Mouse (Mus musculus): ENCODE measurements around the gene Fetub. TPM values are rescaled to one million over a fixed set of nuclear protein-coding genes. Genes with fewer than 3 reads are reported as not detected.

Fetub gene
- polyA plus RNA-seq, 1 experiment = 0.19 TPM

- Histone ChIP-seq H3K4me3 (ENCODE audit: insufficient read depth, low read length) (no peak overlapping the region), H3K27ac (ENCODE audit: insufficient read depth, low read length) (no peak overlapping the region), H3K4me1 (ENCODE audit: control insufficient read depth, insufficient read depth, low read length) (no peaks in the 10 kb centered on the region)
- TF ChIP-seq CTCF (IDR thresholded peaks at IDR 0.05; ENCODE audit: extremely low read depth, insufficient read depth, low read length) (no peak), POLR2A (IDR thresholded peaks at IDR 0.05; ENCODE audit: extremely low read depth, insufficient read depth, low read length) (no peak)
These were observed 34.7 kb upstream of the Fetub start for GRCm38 (mm10) chr16:22883441-22883840.

- Histone ChIP-seq H3K4me1 (ENCODE audit: control insufficient read depth, insufficient read depth, low read length) (no peaks in the 10 kb centered on the region), H3K27ac (ENCODE audit: insufficient read depth, low read length) (no peak overlapping the region), H3K4me3 (ENCODE audit: insufficient read depth, low read length) (no peak overlapping the region)
- TF ChIP-seq CTCF (IDR thresholded peaks at IDR 0.05; ENCODE audit: extremely low read depth, insufficient read depth, low read length) (no peak), POLR2A (IDR thresholded peaks at IDR 0.05; ENCODE audit: extremely low read depth, insufficient read depth, low read length) (no peak)
These were observed 32.8 kb upstream of the Fetub start for GRCm38 (mm10) chr16:22885356-22885755.

- TF ChIP-seq POLR2A (IDR thresholded peaks at IDR 0.05; ENCODE audit: extremely low read depth, insufficient read depth, low read length) (no peak), CTCF (IDR thresholded peaks at IDR 0.05; ENCODE audit: extremely low read depth, insufficient read depth, low read length) (no peak)
These were observed 31.4 kb upstream of the Fetub start for GRCm38 (mm10) chr16:22886726-22887125.

GRCm38 (mm10) chr16:22888835-22889234 is 29.3 kb upstream of the Fetub start:
- no peak overlapping the region for H3K4me3 ChIP-seq (ENCODE audit: insufficient read depth, low read length)
- TF ChIP-seq POLR2A (IDR thresholded peaks at IDR 0.05; ENCODE audit: extremely low read depth, insufficient read depth, low read length) = no peak
- TF ChIP-seq CTCF (IDR thresholded peaks at IDR 0.05; ENCODE audit: extremely low read depth, insufficient read depth, low read length) = no peak
- no peaks in the 10 kb centered on the region for H3K4me1 ChIP-seq (ENCODE audit: control insufficient read depth, insufficient read depth, low read length)
- no peak overlapping the region for H3K27ac ChIP-seq (ENCODE audit: insufficient read depth, low read length)

More at GRCm38 (mm10) chr16:22886726-22887125, 31.4 kb upstream of the Fetub start:
- no peak overlapping the region for H3K27ac ChIP-seq (ENCODE audit: insufficient read depth, low read length)
- H3K4me3 ChIP-seq (ENCODE audit: insufficient read depth, low read length) = no peak overlapping the region
- no peaks in the 10 kb centered on the region for H3K4me1 ChIP-seq (ENCODE audit: control insufficient read depth, insufficient read depth, low read length)

- no peaks in the 10 kb centered on the region for H3K4me1 ChIP-seq (ENCODE audit: control insufficient read depth, insufficient read depth, low read length)
- H3K27ac ChIP-seq (ENCODE audit: insufficient read depth, low read length) = no peak overlapping the region
- no peak overlapping the region for H3K4me3 ChIP-seq (ENCODE audit: insufficient read depth, low read length)
- no peak for TF ChIP-seq CTCF (IDR thresholded peaks at IDR 0.05; ENCODE audit: extremely low read depth, insufficient read depth, low read length)
These were observed 28.4 kb upstream of the Fetub start for GRCm38 (mm10) chr16:22889716-22890115.

GRCm38 (mm10) chr16:22890683-22891510 is 27.2 kb upstream of the Fetub start, which contains the start of gene Ahsg:
TSS of gene Ahsg (plus strand) at chr16:22891277.
- H3K27ac ChIP-seq (ENCODE audit: insufficient read depth, low read length) = no peak within 1 kb of the TSS
- no peaks in the 10 kb centered on the region for H3K4me1 ChIP-seq (ENCODE audit: control insufficient read depth, insufficient read depth, low read length)
- no peak for TF ChIP-seq POLR2A (IDR thresholded peaks at IDR 0.05; ENCODE audit: extremely low read depth, insufficient read depth, low read length)
- no peak for TF ChIP-seq CTCF (IDR thresholded peaks at IDR 0.05; ENCODE audit: extremely low read depth, insufficient read depth, low read length)
- no peak within 1 kb of the TSS for H3K4me3 ChIP-seq (ENCODE audit: insufficient read depth, low read length)

- no peaks in the 10 kb centered on the region for H3K4me1 ChIP-seq (ENCODE audit: control insufficient read depth, insufficient read depth, low read length)
- no peak overlapping the region for H3K27ac ChIP-seq (ENCODE audit: insufficient read depth, low read length)
- TF ChIP-seq POLR2A (IDR thresholded peaks at IDR 0.05; ENCODE audit: extremely low read depth, insufficient read depth, low read length) (no peak), CTCF (IDR thresholded peaks at IDR 0.05; ENCODE audit: extremely low read depth, insufficient read depth, low read length) (no peak)
- H3K4me3 ChIP-seq (ENCODE audit: insufficient read depth, low read length) = no peak overlapping the region
These were observed 26.4 kb upstream of the Fetub start for GRCm38 (mm10) chr16:22891733-22892154.

GRCm38 (mm10) chr16:22894095-22894494 is 24.0 kb upstream of the Fetub start:
- no peak for TF ChIP-seq CTCF (IDR thresholded peaks at IDR 0.05; ENCODE audit: extremely low read depth, insufficient read depth, low read length)
- no peak for TF ChIP-seq POLR2A (IDR thresholded peaks at IDR 0.05; ENCODE audit: extremely low read depth, insufficient read depth, low read length)

GRCm38 (mm10) chr16:22896618-22897017 is 21.5 kb upstream of the Fetub start:
- TF ChIP-seq POLR2A (IDR thresholded peaks at IDR 0.05; ENCODE audit: extremely low read depth, insufficient read depth, low read length) (no peak), CTCF (IDR thresholded peaks at IDR 0.05; ENCODE audit: extremely low read depth, insufficient read depth, low read length) (no peak)
- Histone ChIP-seq H3K4me3 (ENCODE audit: insufficient read depth, low read length) (no peak overlapping the region), H3K27ac (ENCODE audit: insufficient read depth, low read length) (no peak overlapping the region), H3K4me1 (ENCODE audit: control insufficient read depth, insufficient read depth, low read length) (no peaks in the 10 kb centered on the region)

More at GRCm38 (mm10) chr16:22894095-22894494, 24.0 kb upstream of the Fetub start:
- Histone ChIP-seq H3K4me3 (ENCODE audit: insufficient read depth, low read length) (no peak overlapping the region), H3K4me1 (ENCODE audit: control insufficient read depth, insufficient read depth, low read length) (no peaks in the 10 kb centered on the region), H3K27ac (ENCODE audit: insufficient read depth, low read length) (no peak overlapping the region)

- Histone ChIP-seq H3K4me3 (ENCODE audit: insufficient read depth, low read length) (no peak overlapping the region), H3K4me1 (ENCODE audit: control insufficient read depth, insufficient read depth, low read length) (no peaks in the 10 kb centered on the region), H3K27ac (ENCODE audit: insufficient read depth, low read length) (no peak overlapping the region)
- TF ChIP-seq CTCF (IDR thresholded peaks at IDR 0.05; ENCODE audit: extremely low read depth, insufficient read depth, low read length) = no peak
- TF ChIP-seq POLR2A (IDR thresholded peaks at IDR 0.05; ENCODE audit: extremely low read depth, insufficient read depth, low read length) = no peak
These were observed 18.8 kb upstream of the Fetub start for GRCm38 (mm10) chr16:22899346-22899745.
